Mouse (Mus musculus) granulocyte monocyte progenitor cell, adult 5-6 weeks (primary cell): ENCODE data around the gene Ppa2. TPM values are rescaled to one million over a fixed set of nuclear protein-coding genes. Genes with fewer than 3 reads are reported as not detected.

Experiments
- ATAC-seq: replicated peaks from 2 replicates; pipeline ENCODE4 v1.8.0; 2016; ENCODE audit warnings: mild to moderate bottlenecking, moderate TSS enrichment, inconsistent platforms; ENCODE audit not compliant: poor library complexity, severe bottlenecking
- total RNA-seq, 2 experiments: library from RNA; stranded (forward) in 1 of 2; stranded (reverse) in 1 of 2; fragments of 200-712, 200-1000 nt in 1 of 2; fragments of >200 nt in 1 of 2; fragmentation: Nextera tagmentation in 1 of 2; gene quantifications; 2 replicates each; pipeline ENCODE4 v1.2.3; 2014 to 2017

Ppa2 gene
- total RNA-seq (2014; fragmentation: Nextera tagmentation) (58.2 and 67.4 TPM in 2 replicates), total RNA-seq (2017) (46.5 and 49.3 TPM in 2 replicates)

- ATAC-seq: peak; percentile 86
These were observed at the start of gene Ppa2 for GRCm38 (mm10) chr3:133309954-133310808. Gene Ppa2, plus strand, starts transcription at chr3:133310110.

DNA sequence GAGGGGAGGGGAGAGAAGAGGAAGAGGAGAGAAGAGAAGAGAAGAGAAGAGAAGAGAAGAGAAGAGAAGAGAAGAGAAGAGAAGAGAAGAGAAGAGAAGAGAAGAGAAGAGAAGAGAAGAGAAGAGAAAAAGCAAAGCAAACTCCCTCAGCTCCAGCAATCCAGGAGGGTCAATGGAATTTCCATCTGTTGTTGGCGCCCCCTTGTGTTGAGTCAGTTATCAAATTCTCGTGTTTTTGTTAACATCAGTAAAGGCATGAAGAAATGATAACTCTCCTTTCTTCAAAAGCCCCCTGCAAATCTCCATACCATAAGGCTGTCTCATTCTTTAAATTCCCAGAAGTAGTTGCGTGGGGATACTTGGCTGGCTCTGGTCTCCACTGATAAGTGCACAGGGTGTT is 38.0 kb upstream of the Ppa2 start:
- peak; percentile 70 for ATAC-seq

GRCm38 (mm10) chr3:133284587-133284986 is 25.3 kb upstream of the Ppa2 start:
- ATAC-seq: no peak

DNA sequence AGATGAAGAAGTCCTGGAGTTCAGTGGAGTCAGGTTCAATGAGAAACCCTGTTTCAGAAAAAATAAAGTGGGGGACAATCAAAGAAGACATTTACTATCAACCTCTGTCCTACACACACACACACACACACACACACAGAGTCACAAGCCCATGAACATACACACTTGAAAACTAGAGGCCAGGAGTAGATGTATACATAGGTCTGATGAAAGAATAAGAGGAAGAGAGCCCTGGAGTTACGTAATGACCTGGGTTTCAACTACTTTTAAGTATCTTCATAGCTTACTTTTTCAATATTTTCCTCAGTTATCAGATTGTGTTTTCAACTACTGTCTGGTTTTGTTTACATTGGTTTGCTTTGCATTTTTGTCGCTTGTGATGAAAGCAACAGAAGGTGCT is 21.1 kb upstream of the Ppa2 start:
- ATAC-seq: peak; percentile 88

DNA sequence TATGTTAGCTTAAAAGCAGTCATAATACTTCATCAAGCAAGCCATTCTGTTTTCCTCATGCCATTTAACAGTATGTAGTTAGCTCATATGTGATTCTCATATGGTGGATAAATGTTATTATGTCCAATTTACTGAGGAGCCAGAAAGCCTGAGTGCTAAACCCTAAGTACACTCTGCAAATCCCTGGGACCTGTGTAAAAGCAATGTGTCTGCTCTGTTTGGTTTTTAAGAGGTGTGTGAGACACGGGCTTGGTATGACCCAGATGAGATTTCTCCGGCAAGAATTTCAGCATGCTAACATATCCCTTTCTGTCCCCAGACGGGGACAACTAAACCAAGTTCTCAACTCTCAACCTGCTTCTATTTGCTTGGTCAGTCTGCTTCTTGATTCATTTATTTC is 5.6 kb upstream of the Ppa2 start:
- no peak for ATAC-seq

GRCm38 (mm10) chr3:133308361-133308760 is 1.5 kb upstream of the Ppa2 start:
- ATAC-seq: no peak

DNA sequence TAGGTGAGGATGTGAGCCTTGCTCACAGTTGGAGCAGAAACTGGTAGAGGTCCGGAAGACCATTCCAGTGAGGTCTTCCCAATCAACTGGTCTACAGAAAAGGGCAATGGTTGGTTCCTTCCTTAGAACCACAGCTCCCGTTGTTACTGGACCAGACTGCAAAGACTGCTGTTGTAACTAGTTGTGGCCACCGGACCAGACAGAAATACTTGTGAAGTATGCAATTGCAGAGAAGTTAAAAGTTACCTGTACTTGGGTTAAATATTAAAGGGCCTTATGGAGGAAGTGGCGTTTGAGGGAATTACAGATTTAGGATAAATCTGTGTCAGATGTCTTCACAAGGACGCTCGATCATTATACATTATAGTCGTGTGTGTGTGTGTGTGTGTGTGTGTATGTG is 551 bp upstream of the Ppa2 start:
- ATAC-seq: no peak

DNA sequence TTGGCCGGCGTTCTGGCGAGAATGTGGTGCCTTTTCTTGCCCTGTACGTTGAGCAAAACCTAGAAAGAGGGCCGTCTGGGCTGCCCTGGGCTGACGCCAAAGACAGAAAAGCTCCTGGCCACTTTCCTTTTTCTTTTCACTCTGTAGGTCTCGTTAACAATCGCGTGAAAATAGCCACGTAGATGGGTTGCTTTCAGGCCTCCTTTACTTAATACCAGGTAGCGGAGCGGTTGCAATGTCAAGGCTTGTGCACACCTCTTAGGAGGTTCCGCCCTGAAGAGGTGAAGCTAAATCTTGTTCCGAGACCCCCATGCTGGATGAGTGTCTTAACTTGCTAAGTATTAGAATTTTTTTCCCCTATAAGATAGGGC is 884 bp downstream of the Ppa2 start:
- ATAC-seq: peak; percentile 2; the same call in 1 of the 2 replicates

- no peak for ATAC-seq
These were observed 2.4 kb downstream of the Ppa2 start for GRCm38 (mm10) chr3:133312331-133312730.

GRCm38 (mm10) chr3:133312850-133313249 is 2.9 kb downstream of the Ppa2 start:
- no peak for ATAC-seq

DNA sequence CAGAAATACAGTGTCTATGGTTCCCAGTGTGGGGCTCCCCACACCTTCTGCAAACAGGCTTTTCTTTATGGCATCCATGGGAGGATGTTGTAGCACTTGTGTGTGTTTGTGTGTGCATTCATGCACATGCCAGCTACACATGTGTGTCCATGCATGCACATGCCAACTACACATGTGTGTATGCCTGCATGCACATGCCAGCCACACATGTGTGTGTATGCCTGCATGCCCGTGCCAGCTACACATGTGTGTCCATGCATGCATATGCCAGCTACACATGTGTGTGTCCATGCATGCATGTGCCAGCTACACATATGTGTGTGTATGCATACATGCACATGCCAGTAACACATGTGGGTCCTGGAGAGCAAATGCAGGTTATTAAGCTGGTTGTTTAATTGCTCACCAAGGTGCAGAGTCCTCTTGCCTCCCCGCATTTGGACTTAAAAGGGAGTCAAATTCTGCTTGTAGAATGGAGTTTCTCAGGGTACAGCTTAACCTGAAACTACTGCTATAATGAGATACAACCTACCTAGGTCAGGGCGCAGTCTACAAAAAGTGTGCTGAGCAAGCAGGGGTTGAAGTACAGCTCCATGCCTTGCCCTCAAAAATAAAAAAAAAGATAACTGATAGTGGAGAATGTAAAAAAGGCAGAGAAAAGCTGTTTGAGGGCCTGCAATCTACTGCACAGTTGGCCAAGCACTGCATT is 3.7 kb downstream of the Ppa2 start:
- no peak for ATAC-seq

DNA sequence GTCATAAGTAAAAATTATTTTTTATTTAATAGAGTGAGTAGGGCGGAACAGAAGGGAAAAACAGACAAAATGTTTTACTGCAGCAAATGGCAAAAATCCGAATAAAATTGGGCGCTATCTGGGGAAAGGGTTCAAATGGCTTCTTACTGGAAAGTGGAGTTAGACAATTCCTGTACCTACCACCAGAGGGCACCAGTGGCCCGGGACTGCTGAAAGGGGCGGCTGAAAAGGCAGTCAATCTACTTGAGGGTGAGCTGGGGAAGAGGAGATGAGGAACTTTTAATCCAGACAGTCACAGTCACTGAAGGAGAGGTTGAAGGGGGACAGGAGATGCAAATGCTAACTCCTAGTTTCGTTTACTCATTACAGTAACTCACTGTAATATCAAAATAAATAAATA is 4.6 kb downstream of the Ppa2 start:
- peak; percentile 62 for ATAC-seq

DNA sequence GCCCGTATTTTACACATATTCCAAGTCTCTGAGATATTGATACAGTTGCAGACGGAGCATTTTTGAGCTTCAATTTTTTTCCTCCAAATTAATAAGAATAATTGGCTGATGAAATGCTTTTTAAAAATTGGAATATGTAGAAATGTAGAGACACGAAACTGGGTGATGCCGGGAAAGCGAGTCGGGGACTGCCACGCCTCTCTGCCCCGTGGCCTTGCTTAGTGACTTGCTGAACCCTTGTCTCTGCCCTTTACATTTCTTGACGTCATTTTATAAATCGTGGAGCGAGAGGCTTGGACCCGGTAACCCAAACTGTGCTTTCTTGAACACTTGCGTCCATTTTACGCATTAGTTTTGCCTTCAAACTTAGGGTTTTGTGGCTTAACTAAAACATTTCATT is 5.1 kb downstream of the Ppa2 start:
- no peak for ATAC-seq

DNA sequence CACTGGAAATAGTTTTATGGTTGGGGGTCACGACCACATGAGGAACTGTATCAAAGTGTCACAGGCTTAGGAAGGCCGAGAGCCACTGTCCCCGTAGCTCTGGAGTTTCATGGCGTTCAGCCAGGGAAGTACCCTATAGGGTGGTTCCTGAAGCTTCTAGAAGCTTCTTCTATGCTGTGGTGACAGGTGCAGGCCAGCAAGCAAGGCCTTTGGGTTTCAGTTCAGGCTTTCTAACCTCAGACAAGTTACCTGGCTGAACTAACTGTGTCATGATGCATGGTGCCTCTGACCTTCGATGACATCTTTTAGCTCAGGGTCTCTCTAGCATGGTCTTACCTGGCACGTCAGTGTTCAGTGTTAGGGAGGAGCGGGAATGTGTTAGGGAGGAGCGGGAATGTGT is 5.7 kb downstream of the Ppa2 start:
- ATAC-seq: no peak

DNA sequence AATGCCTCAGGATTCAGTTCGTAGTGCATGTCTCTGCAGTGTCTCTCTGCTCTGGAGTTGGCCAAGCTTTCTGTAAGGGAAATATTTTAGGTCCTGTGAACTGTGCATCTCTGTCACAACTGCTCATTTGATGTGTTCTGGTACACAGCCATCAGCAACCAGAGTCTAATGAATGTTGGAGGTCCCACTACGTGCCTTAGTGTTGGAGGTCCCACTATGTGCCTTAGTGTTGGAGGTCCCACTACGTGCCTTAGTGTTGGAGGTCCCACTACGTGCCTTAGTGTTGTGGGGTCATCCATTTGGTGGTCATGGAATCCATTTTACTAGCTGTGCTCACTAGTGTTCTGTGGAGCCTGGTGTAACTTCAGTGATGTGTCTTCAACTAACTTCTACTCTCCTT is 7.9 kb downstream of the Ppa2 start:
- ATAC-seq: no peak

DNA sequence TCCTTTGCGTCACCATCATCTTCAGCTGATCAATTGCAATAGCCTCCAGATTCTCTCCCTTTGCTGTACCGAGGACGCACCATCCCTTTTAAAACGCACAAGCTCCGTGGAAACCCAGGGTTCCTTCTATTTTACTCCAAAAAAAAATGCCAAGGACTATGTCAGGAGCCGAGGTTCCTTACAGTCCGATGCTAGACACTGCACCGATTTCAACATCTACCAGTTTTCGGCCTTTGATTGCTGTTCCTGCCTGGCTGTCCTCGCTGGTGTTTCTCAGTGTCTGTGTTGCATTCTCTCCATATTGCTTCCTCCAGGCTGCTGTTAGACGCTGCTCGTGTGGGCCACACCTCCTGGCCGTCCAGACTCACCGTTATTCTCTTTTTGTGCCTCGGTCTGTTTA is 8.7 kb downstream of the Ppa2 start:
- no peak for ATAC-seq

DNA sequence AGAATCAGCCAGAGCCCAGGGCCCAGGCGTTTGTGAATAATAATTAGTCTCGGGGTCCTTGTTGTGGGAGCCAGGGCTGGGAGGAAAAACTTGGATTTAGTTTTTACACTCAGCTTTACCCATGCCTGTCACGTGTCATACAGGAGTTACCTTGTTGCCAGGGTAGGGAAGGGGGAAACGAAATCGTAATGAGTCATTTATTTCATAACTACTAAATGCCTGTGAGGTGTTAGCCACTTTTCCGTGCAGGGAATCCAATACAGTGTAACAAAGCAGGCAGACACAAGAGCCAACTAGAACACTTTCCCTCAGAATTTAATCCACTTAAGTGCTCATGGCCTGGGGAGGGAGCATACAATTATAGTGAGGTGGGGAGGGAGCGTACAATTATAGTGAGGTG is 9.9 kb downstream of the Ppa2 start:
- ATAC-seq: 0 out of 2 replicates have a peak, but pooled peaks have one; percentile 15

GRCm38 (mm10) chr3:133320313-133320712 is 10.4 kb downstream of the Ppa2 start:
- ATAC-seq: no peak

DNA sequence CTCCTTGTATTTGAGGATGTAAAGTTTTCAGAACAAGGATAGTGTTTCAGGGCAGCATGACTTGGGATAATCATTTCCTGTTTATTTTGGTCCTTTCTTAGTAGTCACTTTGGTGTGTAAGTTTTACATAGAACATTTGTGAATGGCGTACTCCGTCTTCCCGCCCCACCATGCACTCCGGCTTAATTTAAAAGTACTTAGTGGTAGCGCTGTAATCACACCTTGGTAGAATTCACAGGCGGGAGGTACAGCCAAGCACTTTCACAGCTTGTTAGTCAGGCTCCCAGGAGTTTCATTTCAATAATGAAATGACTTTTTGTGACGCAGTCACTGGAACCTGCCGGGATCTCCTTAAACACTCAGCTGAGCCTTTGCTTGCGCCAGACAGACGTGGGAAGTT is 12.0 kb downstream of the Ppa2 start:
- no peak for ATAC-seq

GRCm38 (mm10) chr3:133322552-133322951 is 12.6 kb downstream of the Ppa2 start:
- peak; percentile 63 for ATAC-seq

DNA sequence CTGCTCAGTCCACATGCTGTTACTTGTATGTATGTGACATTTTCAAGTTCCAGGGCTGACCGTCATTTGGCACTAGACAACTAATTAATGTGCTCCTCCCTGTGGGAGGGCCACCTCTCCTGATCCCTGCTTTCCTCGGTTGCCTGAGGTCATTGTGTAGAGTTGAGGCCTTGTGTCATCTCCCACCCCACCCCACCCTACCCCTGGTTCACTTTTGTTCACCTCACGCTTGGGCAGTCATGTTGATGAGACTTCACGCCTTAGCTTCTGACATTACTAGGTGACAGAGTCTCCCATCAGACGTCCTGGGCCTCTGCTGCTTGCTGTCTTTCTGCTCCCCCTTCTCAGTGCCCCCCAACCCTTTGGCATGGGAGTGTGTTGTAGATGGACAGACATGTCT is 15.2 kb downstream of the Ppa2 start:
- ATAC-seq: no peak

GRCm38 (mm10) chr3:133328551-133328950 is 18.6 kb downstream of the Ppa2 start:
- no peak for ATAC-seq
